Mouse (Mus musculus): ENCODE results near the gene Reep6.

- TF ChIP-seq CTCF (IDR thresholded peaks at IDR 0.05; ENCODE audit: low read depth) = no peak
- TF ChIP-seq EP300 (optimal IDR thresholded peaks at IDR 0.05) = no peak
These were observed 13.4 kb upstream of the Reep6 start for GRCm38 (mm10) chr10:80316359-80316781.

Measured in stomach, postnatal 0 days (tissue).